Mouse (Mus musculus): ENCODE measurements around the gene Gm49368.

DNA sequence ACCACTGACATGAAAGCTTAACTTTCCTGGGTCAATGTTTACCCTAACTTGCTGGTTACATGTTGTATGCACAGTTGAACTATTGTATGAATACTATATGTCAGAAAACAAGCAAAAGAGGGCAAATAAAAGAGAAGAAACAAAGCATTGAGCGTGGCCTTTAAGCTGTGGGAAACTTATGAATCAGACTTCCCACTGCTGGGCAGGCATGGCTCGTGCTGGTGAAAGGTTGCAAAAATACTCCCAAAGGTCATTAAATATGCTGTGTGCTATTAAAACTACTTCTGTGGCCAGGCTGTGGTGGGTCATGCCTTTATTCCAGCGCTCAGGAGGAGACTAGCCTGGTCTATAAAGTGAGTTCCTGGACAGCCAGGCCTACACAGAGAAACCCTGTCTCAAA is 107.5 kb downstream of the Gm49368 start:
- TF ChIP-seq POLR2A (IDR thresholded peaks at IDR 0.05; ENCODE audit: borderline replicate concordance, insufficient read depth, low read length) = no peak
- TF ChIP-seq CTCF (IDR thresholded peaks at IDR 0.05; ENCODE audit: borderline replicate concordance, insufficient read depth, low read depth, low read length) = no peak
